ENCODE assay signal across 8 mouse cellular contexts in the genomic region with DNA sequence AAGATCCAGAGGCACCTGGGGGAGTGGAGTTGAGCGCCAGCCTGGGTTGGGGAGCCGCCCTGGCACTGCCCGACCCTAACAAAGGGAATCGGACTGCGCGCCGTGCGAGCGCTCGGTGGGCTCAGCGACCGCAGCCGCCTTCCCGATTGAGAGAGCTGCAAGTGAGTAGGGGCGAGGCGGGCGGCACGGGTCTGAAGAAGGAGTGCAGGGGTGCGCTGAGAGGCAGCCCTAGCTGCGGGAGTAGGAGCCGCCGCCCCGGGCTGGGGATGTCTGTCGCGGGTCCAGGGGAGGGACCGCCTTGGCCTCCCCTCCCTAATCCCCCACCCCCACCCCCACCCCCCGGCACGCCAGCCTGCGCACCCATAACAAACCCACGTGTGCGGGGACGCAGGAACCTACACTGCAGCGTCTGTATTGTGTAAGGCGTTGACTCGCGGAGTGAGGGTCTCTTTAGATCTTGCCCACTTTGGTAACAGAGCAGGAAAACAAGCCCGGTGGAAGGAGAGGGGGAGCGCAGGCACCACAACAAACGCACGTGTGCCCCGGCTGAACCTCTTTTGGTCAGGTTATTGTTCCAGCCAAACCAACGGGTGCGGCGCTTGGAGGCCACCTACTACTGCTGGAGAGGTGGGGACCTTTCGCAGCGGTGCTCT. TPM values are rescaled to one million over a fixed set of nuclear protein-coding genes. Genes with fewer than 3 reads are reported as not detected.
A peak's percentile ranks its signal among the peaks of the same experiment; 100 is the strongest.
DNase-seq lines count a peak whose midpoint lies in the region; ATAC-seq and TF ChIP-seq lines count a peak whose summit lies in the region.

No protein-coding gene starts in this region.

- peak; percentile 60; the same call in 1 of the 2 replicates for TF ChIP-seq POLR2A in brain, embryonic 14.5 days (IDR thresholded peaks at IDR 0.05; ENCODE audit: borderline replicate concordance, extremely low read depth, insufficient read depth, insufficient read length, poor library complexity, severe bottlenecking)

- H3K27ac ChIP-seq in intestine, embryonic 15.5 days, result peak overlapping the region; percentile 85
- H3K27ac ChIP-seq in liver, embryonic 15.5 days (replicated peaks), result no peak overlapping the region
- peak overlapping the region; percentile 95 for H3K27ac ChIP-seq in neural tube, embryonic 14.5 days (ENCODE audit: low read depth, low read length)

- ATAC-seq in granulocyte monocyte progenitor cell, adult 5-6 weeks (replicated peaks; ENCODE audit: poor library complexity, severe bottlenecking), result peak; percentile 30
- peak; percentile 76 for ATAC-seq in intestine, embryonic 15.5 days
- peak; percentile 51 for ATAC-seq in liver, embryonic 15.5 days (ENCODE audit: insufficient read depth)
- ATAC-seq in neural tube, embryonic 14.5 days (ENCODE audit: low read depth), result peak; percentile 88

- under 1% methylated on average over 46 of the region's 46 CpGs for WGBS in intestine, embryonic 15.5 days
- WGBS in liver, embryonic 15.5 days (ENCODE audit: insufficient replicate concordance), result under 1% methylated on average over 44 of the region's 46 CpGs
- WGBS in neural tube, embryonic 14.5 days, result under 1% methylated on average over 38 of the region's 46 CpGs

- TF ChIP-seq CTCF in brain, embryonic 14.5 days (IDR thresholded peaks at IDR 0.05; ENCODE audit: borderline replicate concordance, extremely low read depth, insufficient read depth, insufficient read length), result no peak

- peak overlapping the region; percentile 76 for H3K9ac ChIP-seq in intestine, embryonic 15.5 days
- H3K9ac ChIP-seq in liver, embryonic 15.5 days, result peak overlapping the region; percentile 40
- peak overlapping the region; percentile 91 for H3K9ac ChIP-seq in neural tube, embryonic 14.5 days (replicated peaks; ENCODE audit: low read depth, low read length)

- H3K36me3 ChIP-seq in intestine, embryonic 15.5 days, result no peaks in the 10 kb centered on the region
- H3K36me3 ChIP-seq in liver, embryonic 15.5 days (replicated peaks), result no peaks in the 10 kb centered on the region
- no peaks in the 10 kb centered on the region for H3K36me3 ChIP-seq in neural tube, embryonic 14.5 days (ENCODE audit: control insufficient read depth, insufficient read depth, low read length)

- DNase-seq in right cerebral cortex, adult 18-20 months, result peak; percentile 35
- DNase-seq in right cerebral cortex, postnatal 36 days (ENCODE audit: low spot score in 2 of 2), result no peak
- peak; percentile 90 for DNase-seq in brain, embryonic 14.5 days (ENCODE audit: low read depth)
- peak; percentile 77 for DNase-seq in thymus, postnatal 25 days

- H3K4me1 ChIP-seq in intestine, embryonic 15.5 days (replicated peaks), result peaks cover 14% of the 10 kb centered on the region; the same call in 1 of the 2 replicates
- H3K4me1 ChIP-seq in liver, embryonic 15.5 days (replicated peaks), result 0 out of 2 replicates have a peak, but pooled peaks cover 3% of the 10 kb centered on the region
- H3K4me1 ChIP-seq in neural tube, embryonic 14.5 days (ENCODE audit: control insufficient read depth, insufficient read depth, low read length), result peaks cover 17% of the 10 kb centered on the region

- H3K9me3 ChIP-seq in intestine, embryonic 15.5 days, result no peaks in the 10 kb centered on the region
- H3K9me3 ChIP-seq in liver, embryonic 15.5 days (replicated peaks), result no peaks in the 10 kb centered on the region
- no peaks in the 10 kb centered on the region for H3K9me3 ChIP-seq in neural tube, embryonic 14.5 days (ENCODE audit: control insufficient read depth, low read length)

- peak overlapping the region; percentile 73 for H3K4me3 ChIP-seq in intestine, embryonic 15.5 days (replicated peaks)
- peak overlapping the region; percentile 57 for H3K4me3 ChIP-seq in liver, embryonic 15.5 days (replicated peaks)
- H3K4me3 ChIP-seq in neural tube, embryonic 14.5 days (ENCODE audit: low read depth, low read length), result peak overlapping the region; percentile 87

- peak overlapping the region; percentile 96 for H3K4me2 ChIP-seq in intestine, embryonic 15.5 days (replicated peaks)
- H3K4me2 ChIP-seq in liver, embryonic 15.5 days, result peak overlapping the region; percentile 68
- H3K4me2 ChIP-seq in neural tube, embryonic 14.5 days (ENCODE audit: low read depth, low read length), result peak overlapping the region; percentile 82

- no peaks in the 10 kb centered on the region for H3K27me3 ChIP-seq in intestine, embryonic 15.5 days (replicated peaks)
- peaks cover 62% of the 10 kb centered on the region for H3K27me3 ChIP-seq in liver, embryonic 15.5 days
- no peaks in the 10 kb centered on the region for H3K27me3 ChIP-seq in neural tube, embryonic 14.5 days (ENCODE audit: control insufficient read depth, insufficient read depth, low read length)

RNA-seq across cellular contexts. Expression of a gene that starts 0.7 kb away (rescaled TPM):
- polyA plus RNA-seq in brain, embryonic 14.5 days (2012; rRNA removed), result 31.5 and 35.7 TPM in 2 replicates
- not detected in 2 replicates for total RNA-seq in granulocyte monocyte progenitor cell, adult 5-6 weeks (2014; fragmentation: Nextera tagmentation)
- 0.13 and 1.8 TPM in 2 replicates for total RNA-seq in granulocyte monocyte progenitor cell, adult 5-6 weeks (2017)
- 15.7 and 17.5 TPM in 2 replicates for polyA plus RNA-seq in intestine, embryonic 15.5 days (2015; fragmentation: Nextera tagmentation; extraction: Ambion mirVana)
- 12.9 and 15.4 TPM in 2 replicates for polyA plus RNA-seq in liver, embryonic 15.5 days (2015; fragmentation: Nextera tagmentation; extraction: Ambion mirVana)
- 23.0 and 30.7 TPM in 2 replicates for polyA plus RNA-seq in neural tube, embryonic 14.5 days (2014; fragmentation: Nextera tagmentation; extraction: Ambion mirVana)

Comparison
In these comparisons a context has a peak if more than half of its experiments do, and no peak if none do; other contexts are left out.
1. DNase-seq: peak in right cerebral cortex, adult 18-20 months (single experiment), brain, embryonic 14.5 days (single experiment) and thymus, postnatal 25 days (single experiment); none in right cerebral cortex, postnatal 36 days (0 of 2).
2. ATAC-seq: peak in every context shown above with its lines; median percentile 88 in neural tube, embryonic 14.5 days; 76 in intestine, embryonic 15.5 days; 51 in liver, embryonic 15.5 days; 30 in granulocyte monocyte progenitor cell, adult 5-6 weeks.
3. H3K9ac ChIP-seq: peak in every context shown above with its lines; median percentile 91 in neural tube, embryonic 14.5 days; 76 in intestine, embryonic 15.5 days; 40 in liver, embryonic 15.5 days.
4. Peak in every context shown above with its lines, with median percentiles within 50 percentile points of each other: H3K4me2 ChIP-seq and H3K4me3 ChIP-seq.